Mouse (Mus musculus): ENCODE data around the gene Ncf4. TPM values are rescaled to one million over a fixed set of nuclear protein-coding genes. Genes with fewer than 3 reads are reported as not detected.

Gene Ncf4
- 0.66 and 1.1 TPM in 2 replicates for polyA plus RNA-seq (2012; rRNA removed)

DNA sequence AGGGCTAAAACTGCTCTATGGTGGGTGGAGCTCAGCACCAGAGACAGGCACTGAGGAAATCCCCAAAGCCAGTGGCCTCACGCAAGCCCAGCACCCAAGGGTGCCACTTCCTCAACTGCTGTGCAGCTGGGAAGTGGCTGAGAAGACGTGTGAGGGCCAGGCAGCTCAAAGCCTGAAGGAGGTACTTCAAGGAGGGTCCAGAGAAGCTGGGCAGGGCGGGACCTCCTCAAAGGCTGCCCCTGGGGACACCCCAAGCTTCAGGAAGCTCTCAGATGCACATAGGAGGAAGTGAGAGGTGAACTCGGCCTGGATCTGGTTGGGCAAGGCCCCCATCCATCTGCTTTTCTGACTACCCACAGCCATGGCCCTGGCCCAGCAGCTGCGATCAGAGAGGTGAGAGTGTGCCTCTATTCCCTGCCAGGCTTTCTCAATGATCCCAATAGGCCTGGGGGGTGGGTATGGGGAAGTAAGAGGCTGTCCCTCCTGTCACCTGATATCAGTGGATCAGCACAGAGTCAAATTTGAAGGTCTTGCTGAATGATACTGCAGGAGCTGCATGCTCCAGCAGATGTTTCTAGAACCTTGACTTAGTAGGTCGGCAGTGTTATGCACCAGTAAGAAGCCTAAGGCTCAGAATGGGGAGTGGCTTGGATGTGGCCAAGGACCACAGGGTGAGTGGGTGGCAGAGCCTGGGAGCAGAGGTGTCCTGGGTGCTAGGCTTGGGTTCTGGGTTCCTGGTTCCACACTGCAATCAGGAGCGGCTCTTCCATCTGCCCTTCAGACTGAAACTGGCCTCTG is at the start of gene Ncf4:
Gene Ncf4 (plus strand): TSS at position 107 of the 798 bp plus-strand sequence.
- no peak for TF ChIP-seq CTCF (IDR thresholded peaks at IDR 0.05; ENCODE audit: borderline replicate concordance, extremely low read depth, insufficient read depth, insufficient read length)
- no peak for TF ChIP-seq POLR2A (IDR thresholded peaks at IDR 0.05; ENCODE audit: borderline replicate concordance, extremely low read depth, insufficient read depth, insufficient read length, poor library complexity, severe bottlenecking)
- DNase-seq (ENCODE audit: low read depth) = no peak

DNA sequence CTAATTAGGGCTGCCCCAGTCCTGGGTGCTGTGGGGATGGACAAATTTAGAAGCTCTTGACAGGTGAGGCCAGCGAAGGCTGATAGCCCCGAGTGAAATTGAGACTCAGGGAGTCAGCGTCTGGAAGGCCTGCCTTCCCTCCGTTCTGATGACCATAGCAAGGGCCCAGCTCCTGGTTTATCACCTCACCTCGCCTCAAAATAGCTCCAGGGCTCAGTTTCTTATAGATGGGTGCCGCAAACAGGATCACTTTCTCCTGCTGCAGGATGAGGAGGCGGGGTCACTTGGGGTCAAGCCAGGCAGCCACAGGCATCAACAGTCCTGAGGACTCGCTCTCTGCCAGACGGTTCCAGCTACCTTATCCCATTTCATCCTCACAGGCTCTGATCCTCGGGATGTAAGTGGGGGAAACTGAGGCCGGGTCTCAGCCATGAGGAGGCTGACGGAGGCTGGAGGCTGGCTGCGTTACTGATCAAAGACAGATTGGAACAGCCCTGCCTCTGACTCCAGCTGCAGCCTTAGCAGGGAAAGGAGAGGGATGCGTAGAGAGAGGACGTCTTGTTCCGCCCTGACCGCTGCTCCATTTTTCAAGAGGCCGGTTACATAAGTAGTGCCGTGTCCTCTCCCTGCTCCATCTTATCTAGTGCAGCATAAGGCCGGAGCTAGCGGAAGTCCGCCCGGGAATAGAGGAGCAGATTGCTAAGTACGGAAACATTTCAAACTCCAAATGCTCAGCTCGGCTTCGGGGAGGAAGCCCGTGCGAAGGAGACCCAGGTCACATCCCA is 49.3 kb upstream of the Ncf4 start:
- no peak for TF ChIP-seq POLR2A (IDR thresholded peaks at IDR 0.05; ENCODE audit: borderline replicate concordance, extremely low read depth, insufficient read depth, insufficient read length, poor library complexity, severe bottlenecking)
- TF ChIP-seq CTCF (IDR thresholded peaks at IDR 0.05; ENCODE audit: borderline replicate concordance, extremely low read depth, insufficient read depth, insufficient read length) = no peak
- no peak for DNase-seq (ENCODE audit: low read depth)

DNA sequence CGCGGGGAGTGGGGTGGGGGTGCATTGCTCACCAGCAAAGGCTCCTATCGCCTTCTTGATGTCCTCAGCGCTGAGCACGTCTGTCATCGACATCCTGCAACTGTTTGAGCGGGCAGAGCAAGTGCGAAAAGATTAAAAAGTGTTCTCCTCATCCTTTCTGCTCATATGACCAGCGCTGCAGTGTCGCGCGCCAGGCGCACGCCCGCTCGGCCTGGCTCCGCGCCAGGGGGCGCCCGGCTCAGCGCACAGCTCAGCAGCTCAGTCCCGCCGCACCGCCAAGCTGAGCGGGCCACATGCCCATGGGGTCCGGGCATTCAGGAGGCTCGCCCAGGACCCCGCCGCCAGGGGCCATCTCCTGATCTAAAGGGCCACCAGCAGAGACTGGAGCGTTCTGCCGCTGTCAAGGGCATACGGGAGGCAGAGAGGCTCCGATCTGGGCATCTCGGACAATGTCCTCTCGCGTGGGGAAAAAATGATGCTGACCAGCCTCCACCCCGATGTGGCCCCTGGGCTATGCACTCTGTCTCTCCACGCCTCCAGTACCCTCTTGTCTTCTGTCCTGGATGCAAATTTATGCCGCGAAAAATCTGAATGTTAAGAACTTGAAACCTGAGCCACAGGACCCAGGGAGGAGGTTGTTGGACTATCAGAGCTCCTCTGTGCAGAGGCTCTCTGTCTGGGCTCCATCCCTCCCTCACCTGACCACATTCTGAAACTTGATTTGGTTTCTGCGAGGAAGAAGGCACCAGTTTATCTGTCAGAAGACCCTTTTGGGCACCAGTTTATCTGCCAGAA is 40.4 kb upstream of the Ncf4 start:
- peak; percentile 82 for DNase-seq (ENCODE audit: low read depth)
- TF ChIP-seq CTCF (IDR thresholded peaks at IDR 0.05; ENCODE audit: borderline replicate concordance, extremely low read depth, insufficient read depth, insufficient read length) (0 out of 2 replicates have a peak, but pooled peaks have one; percentile 29), POLR2A (IDR thresholded peaks at IDR 0.05; ENCODE audit: borderline replicate concordance, extremely low read depth, insufficient read depth, insufficient read length, poor library complexity, severe bottlenecking) (no peak)

DNA sequence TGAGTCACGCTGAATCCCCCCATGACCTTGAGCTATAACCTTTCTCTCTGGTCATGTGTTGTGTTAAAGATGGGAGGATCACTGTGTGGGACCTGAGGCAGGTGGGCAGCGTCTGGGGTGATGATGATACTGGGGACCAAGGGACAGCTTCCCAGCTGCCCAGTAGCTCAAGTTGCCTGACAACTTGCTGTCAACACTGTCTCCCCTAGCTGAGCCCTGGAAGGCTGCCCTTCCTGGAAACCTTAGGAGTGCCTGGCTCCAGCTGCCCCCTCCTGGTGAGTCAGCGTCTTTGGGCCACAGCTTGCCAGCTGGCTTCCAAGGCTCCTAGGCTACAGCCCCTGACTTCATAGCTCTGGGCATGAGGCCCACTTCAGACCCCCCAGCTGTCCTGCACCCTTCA is 39.4 kb upstream of the Ncf4 start:
- peak; percentile 62 for DNase-seq (ENCODE audit: low read depth)
- TF ChIP-seq CTCF (IDR thresholded peaks at IDR 0.05; ENCODE audit: borderline replicate concordance, extremely low read depth, insufficient read depth, insufficient read length) = peak; percentile 52; the same call in 1 of the 2 replicates
- no peak for TF ChIP-seq POLR2A (IDR thresholded peaks at IDR 0.05; ENCODE audit: borderline replicate concordance, extremely low read depth, insufficient read depth, insufficient read length, poor library complexity, severe bottlenecking)

DNA sequence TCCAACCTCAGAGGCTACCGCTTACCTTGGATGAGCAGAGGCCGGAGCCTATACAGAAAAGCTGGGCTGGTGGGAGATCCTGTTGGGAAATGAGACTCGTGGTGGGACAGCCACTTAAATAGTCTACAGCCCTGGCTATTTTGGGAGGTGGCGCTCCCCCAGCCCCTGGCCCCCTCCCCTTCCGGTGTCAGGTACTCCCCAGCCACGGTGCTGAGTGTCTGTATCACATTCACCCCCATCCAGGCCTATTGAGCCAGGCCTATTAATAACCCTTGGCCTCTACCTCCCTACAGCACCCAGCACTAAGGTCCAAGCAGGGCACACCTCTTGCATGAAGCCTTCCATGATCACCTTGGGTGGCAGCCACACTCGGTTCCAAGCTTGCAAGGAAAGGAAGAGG is 38.3 kb upstream of the Ncf4 start, which contains the start of gene Pvalb:
Gene Pvalb (minus strand): TSS at position 89 of the 400 bp plus-strand sequence.
- DNase-seq (ENCODE audit: low read depth) = no peak
- TF ChIP-seq POLR2A (IDR thresholded peaks at IDR 0.05; ENCODE audit: borderline replicate concordance, extremely low read depth, insufficient read depth, insufficient read length, poor library complexity, severe bottlenecking) (no peak), CTCF (IDR thresholded peaks at IDR 0.05; ENCODE audit: borderline replicate concordance, extremely low read depth, insufficient read depth, insufficient read length) (no peak)

DNA sequence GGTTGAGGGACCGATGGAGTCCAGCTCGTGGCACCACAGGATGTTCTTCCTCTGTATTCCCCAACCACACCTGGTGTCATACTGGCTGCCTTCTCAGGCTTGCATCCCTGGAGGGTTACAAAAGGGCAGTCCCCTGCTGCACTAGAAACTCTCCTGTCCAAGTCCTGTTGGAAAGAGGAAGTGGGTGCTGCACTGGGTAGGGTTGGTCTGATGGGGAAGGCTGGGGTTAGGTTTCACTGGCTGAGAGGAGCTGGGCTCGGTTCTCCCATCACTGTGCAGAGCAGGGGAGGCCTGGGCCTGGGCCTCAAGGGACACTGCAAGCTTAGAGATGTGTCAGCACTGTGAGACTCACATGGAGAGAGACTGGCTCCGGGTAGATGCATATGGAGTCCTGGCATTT is 34.4 kb upstream of the Ncf4 start:
- TF ChIP-seq CTCF (IDR thresholded peaks at IDR 0.05; ENCODE audit: borderline replicate concordance, extremely low read depth, insufficient read depth, insufficient read length) = no peak
- no peak for TF ChIP-seq POLR2A (IDR thresholded peaks at IDR 0.05; ENCODE audit: borderline replicate concordance, extremely low read depth, insufficient read depth, insufficient read length, poor library complexity, severe bottlenecking)
- no peak for DNase-seq (ENCODE audit: low read depth)

DNA sequence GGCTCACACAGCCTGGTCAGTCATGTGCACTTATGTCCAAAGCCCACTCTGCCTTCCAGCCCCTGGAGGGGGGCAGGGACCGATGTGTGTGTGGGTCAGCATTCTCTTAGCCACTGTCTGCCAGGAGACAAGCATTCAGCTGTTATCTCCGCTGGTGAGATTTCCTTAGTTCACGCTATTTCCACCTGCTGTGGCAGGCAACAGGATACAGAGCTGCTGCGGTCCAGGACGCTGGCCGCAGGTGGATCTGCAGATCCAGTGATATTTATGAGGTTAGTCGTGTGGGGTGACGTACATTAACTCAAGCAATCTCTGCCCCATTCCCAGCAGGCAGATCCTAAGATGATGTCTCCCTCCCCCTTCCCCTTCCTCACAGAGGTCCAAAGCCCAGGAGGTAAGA is 33.2 kb upstream of the Ncf4 start:
- no peak for DNase-seq (ENCODE audit: low read depth)
- no peak for TF ChIP-seq CTCF (IDR thresholded peaks at IDR 0.05; ENCODE audit: borderline replicate concordance, extremely low read depth, insufficient read depth, insufficient read length)
- TF ChIP-seq POLR2A (IDR thresholded peaks at IDR 0.05; ENCODE audit: borderline replicate concordance, extremely low read depth, insufficient read depth, insufficient read length, poor library complexity, severe bottlenecking) = no peak

DNA sequence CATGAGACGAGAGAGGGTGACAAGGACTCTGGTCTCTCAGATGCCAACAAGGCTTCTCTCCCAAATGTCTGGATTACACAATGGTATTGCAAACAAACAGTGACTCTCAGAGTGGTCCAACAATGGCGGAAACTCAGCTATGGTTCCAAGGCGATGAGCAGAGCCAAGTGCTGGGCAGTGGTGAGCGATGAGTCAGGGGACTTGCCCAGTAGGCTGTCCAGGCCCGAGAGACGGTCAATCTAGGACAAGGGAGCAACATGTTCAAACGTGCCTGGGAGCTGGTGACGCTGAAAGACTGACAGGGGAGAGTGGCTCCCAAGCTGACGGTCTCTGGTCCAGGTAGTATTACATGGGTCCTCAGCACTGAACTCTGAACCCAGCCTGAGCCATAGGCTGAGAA is 29.3 kb upstream of the Ncf4 start:
- no peak for DNase-seq (ENCODE audit: low read depth)
- TF ChIP-seq POLR2A (IDR thresholded peaks at IDR 0.05; ENCODE audit: borderline replicate concordance, extremely low read depth, insufficient read depth, insufficient read length, poor library complexity, severe bottlenecking) (no peak), CTCF (IDR thresholded peaks at IDR 0.05; ENCODE audit: borderline replicate concordance, extremely low read depth, insufficient read depth, insufficient read length) (no peak)

DNA sequence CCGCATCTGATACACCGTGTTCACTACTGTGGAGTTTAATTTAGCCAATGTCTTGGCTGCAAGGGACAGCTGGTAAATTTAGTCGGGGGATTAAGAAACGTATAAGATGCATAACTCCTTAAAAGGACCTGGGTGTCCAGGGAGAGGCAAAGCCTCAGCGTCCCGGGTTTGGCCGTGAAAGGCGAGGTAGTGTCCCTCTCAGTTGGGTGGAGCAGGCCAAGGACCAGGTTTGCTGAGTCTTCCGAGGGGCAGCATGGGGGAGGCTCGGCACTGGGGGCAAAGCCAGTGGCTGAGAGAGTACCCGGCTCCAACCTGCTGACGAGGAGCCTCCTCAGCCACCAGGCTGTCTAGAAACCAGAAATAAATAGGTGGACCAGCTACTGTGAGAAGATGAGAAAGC is 16.8 kb upstream of the Ncf4 start:
- no peak for DNase-seq (ENCODE audit: low read depth)
- TF ChIP-seq CTCF (IDR thresholded peaks at IDR 0.05; ENCODE audit: borderline replicate concordance, extremely low read depth, insufficient read depth, insufficient read length) (no peak), POLR2A (IDR thresholded peaks at IDR 0.05; ENCODE audit: borderline replicate concordance, extremely low read depth, insufficient read depth, insufficient read length, poor library complexity, severe bottlenecking) (no peak)

DNA sequence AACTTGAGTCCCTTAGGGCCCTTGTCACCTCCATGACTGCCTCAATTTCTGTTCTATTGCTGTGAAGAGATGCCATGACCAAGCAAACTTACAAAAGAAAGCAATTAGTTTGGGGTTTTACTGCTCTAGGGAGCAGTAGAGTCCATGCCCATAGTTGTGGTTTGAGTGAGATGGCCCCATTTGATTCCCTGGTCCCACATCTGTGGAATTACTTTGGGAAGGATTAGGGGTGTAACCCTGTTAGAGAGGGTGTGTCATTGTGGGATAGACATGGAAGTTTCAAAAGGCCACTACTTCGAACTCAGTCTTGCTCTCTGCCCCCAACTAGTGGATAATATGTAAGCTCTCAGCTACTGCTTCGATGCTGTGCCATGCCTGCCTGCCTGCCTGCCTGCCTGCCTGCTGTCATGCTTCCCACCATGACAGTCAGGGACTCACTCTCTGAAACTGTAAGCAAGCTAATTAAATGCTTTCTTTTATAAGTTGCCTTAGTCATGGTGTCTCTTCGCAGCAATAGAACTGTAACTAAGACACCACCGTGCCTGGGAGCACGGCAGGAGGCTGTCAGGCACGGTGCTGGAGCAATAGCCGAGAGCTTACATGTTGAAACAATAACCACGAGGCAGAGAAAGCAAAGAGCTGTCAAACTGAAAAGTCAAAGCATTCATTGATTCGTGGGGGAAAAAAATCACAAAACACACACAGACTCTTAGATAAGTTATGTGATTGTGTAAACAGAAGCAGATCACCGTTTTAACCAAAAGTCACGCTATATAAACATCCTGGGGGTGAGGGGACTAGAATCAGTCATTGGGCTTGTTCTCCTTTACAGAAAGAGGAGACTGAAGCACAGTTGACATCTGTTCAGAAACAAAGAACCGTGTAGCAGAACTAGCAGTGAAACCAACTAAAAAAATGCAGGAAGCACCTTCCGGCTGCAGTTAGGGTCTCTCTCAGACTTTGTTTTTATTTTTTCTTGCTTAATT is 13.0 kb upstream of the Ncf4 start:
- DNase-seq (ENCODE audit: low read depth) = peak; percentile 65
- peak; percentile 21; the same call in 1 of the 2 replicates for TF ChIP-seq CTCF (IDR thresholded peaks at IDR 0.05; ENCODE audit: borderline replicate concordance, extremely low read depth, insufficient read depth, insufficient read length)
- TF ChIP-seq POLR2A (IDR thresholded peaks at IDR 0.05; ENCODE audit: borderline replicate concordance, extremely low read depth, insufficient read depth, insufficient read length, poor library complexity, severe bottlenecking) = no peak
